Mouse (Mus musculus) liver, adult 2 months (tissue): ENCODE measurements around the gene Mettl26.

ENCODE experiments used
- CTCF ChIP-seq: fragments of 200-500 bp; IDR thresholded peaks from 2 replicates; pipeline ENCODE4 v1.5.1; 2011; ENCODE audit warnings: low read depth, low read length, control low read depth
- POLR2A ChIP-seq: fragments of 200-500 bp; IDR thresholded peaks from 2 replicates; pipeline ENCODE4 v1.6.1; 2011; ENCODE audit warnings: low read length, control low read depth; ENCODE audit not compliant: insufficient read depth; ENCODE audit errors: extremely low read depth

DNA sequence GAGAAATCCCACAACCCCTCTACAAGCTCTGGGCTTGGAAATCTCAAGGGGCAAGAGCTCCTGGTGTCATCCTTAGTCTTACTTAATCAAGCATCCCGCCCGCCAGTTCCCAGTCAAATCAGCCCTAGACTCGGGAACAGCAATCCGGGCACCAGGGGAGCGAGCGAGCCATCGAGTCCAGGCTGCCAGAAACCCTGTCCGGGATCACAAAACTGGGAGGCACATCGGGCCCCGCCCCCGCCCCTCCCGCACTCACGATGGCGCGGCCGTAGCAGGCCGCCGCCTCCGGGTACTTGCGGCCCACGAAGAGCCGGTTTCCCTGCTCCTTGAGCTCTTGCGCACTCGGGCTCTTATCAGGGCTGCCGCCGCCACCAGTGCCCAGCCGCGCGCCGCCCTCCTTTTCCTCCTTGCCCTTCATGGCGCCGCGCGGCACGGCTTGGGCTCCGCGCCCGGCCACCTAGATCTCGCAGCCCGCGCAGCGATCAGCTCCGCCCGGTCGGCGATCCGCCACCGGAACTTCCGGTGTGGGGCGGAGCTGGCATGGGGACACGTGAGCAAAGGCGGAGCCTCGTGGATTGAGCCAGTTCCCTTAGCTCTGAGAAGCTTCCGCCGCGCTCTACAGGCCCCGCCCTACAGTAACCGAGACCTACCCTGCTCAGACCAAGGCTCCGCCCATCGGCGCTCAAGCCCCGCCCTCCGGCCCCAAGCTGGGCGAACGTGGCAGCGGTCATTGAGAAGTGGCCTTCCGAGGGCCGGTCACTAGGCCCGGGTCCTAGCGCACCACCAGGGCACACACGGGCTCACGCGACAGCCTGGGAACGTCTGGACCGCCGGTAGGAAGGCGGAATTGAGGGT, 42.2 kb upstream of the Mettl26 start:
- TF ChIP-seq POLR2A (peak; percentile 66), CTCF (0 out of 2 replicates have a peak, but pooled peaks have one; percentile 2)
